Mouse (Mus musculus): ENCODE measurements around the gene Scpep1.
A peak's percentile ranks its signal among the peaks of the same experiment; 100 is the strongest.

The Scpep1 gene

DNA sequence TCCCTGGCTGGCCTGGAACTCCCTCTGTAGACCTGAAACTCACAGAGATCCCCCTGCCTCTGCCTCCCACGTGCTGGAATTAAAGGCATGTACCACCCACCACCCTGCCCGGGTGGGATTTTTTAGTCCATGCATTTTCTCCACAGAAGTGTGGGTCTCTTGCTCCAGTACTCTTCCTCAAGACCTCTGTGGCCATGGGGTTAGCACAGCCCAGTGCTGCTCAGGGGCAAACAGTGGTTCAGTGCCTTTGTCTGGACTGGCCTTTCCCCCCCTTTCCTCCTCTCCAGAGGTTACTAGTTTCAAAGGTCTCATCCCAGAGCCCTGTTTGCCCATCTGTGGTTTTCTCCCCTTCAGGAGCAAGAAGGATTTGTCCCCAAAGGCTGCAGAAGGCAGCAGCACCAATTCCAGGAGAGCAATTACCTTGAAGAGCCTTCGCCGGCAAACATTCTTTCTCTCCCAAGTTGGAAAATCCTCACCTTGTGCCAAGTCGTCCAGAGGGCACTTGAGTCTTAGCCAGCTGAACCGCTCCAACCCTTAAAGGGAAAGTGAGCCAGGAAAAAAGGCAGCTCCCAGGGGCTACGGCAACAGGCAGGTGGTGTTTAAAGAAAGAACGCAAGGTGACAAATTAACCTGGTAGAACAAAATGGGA lies 45.8 kb downstream of the Scpep1 start:
- no peak for DNase-seq

DNA sequence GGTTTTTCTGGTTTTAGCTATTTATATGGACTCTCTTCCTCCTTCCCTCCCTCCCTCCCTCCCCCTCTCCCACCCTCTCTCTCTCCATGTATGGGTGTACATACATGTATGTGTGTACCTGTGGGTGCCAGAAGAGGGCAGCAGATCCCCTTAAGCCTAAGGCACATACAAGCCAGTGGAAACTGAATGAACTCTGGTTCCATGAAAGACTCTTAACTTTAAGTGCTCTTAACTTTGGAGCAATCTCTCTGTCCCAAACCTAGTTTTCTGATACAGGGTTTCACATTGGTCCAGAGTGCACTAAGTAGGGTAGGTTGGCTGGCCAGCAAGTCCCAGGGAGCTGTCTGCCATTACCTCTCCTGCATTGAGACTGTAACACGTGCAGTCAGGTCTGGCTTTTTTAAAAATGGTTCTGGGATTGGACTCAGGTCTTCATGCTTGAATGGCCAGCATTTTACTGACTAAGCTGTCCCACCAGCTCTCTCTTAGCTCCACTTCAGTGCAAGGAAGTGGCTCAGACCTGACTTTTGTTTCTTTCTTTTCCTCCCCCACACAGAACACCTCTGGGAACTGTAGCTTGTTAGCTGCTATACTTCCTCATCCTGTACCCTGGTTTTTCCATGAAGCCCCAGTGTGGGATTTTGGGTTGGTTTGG lies 46.6 kb downstream of the Scpep1 start:
- DNase-seq = peak; percentile 30

DNA sequence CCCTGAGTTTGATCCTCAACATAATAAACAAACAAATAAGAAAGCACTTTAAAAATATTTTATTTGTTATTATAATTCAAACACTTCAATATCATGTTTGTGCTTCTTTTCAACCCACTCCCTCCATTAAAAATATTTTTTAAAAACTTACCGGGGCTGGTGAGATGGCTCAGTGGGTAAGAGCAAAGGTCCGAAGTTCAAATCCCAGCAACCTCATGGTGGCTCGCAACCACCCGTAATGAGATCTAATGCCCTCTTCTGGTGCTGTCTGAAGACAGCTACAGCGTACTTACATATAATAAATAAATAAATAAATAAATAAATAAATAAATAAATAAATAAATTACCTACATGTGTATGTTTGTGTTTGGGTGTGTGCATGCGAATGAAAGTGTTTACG lies 47.4 kb downstream of the Scpep1 start:
- no peak for DNase-seq

DNA sequence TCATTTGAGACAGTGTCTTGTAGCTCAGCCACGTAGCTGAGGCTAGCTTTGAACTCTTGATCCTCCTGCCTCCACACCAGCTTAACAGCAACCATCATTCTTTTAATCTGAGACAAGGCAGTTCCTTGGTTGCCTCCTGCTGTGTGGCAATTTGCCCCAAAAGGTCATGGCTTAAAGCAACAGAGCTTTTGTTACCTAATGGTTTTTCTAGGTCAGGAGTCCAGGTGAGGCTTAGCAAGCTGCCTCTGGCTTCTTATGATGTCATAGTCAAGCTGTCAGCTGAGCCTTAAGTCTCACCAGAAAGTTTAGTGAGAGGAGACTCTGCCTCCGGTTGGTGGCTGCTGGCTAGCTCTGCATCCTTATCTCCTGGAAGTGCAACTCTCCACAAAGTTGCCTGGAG lies 49.6 kb downstream of the Scpep1 start:
- no peak for DNase-seq

DNA sequence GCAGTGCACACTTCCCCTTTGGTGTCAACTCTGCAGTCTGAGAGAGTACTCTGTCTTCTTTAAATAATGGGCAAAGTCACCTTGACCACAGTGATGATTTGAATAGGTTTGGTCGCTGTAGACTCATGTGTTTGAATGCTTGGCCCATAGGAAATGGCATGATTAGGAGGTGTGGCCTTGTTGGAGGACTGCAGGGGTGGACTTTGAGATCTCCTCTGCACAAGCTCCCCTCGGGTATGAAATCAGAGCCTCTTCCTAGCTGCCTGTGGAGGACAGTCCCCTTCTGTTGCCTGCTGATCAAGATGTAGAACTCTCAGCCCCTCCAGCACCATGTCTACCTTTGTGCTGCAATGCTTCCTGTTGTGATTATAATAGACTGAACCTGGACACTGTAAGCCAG lies 51.2 kb downstream of the Scpep1 start:
- no peak for DNase-seq

DNA sequence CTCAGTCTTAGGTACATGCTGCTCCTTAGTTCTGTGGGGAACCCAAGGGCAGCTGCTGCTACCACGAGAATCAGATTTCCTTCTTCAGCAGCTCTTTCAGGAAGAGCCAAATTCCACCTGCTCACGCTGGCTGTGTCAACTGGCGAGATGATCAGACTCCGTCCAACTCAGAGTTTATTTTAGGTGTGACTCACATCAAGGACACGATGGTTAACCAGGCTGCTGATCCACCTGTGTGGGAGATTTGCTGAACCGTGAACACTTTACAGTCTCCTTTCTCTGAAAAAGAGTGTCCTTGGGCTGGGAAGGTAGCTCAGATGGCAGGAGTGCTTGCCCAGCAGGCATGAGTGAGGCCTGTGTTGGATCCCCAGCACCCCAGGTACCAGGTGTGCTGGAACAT lies 52.5 kb downstream of the Scpep1 start:
- no peak for DNase-seq

DNA sequence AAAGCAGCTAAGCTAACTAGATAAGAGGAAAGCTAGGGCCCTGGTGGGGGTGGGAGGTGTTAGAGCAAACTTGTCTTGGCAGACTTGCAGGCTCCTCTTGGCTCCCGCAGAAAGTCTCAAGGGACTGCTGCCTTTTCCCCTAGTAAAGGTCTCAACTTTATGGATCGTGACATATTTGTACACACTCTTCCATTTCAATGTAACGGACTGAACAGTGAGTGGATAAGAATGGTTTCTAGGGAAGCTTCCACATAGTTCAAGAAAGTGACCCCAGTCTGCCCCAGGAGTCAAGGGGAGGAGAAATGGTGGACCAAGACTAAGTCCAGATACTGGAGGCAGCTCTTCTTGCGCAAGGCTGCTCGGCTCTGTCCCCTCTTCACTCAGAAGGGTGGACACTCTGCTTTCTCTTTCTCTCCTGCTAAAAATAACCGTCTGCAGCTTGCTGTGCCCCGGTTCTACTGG lies 53.9 kb downstream of the Scpep1 start:
- DNase-seq = no peak

DNA sequence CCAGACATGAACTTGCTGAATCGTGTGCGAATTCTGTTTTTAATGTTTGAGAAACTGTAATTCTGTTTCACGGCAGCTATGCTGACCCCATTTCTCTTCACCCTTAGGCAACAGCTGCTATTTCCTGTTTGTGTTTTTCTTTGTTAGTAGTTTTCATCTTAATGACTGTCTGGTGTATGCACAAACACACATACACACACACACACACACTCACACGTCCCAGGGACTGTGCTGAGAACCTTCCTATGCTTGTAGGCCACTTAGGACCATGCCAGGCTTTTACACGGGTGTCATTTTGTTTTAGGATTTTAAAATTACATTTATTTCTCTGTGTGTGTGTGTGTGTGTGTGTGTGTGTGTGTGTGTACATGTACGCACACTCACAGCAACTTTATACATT lies 55.7 kb downstream of the Scpep1 start:
- DNase-seq = no peak

DNA sequence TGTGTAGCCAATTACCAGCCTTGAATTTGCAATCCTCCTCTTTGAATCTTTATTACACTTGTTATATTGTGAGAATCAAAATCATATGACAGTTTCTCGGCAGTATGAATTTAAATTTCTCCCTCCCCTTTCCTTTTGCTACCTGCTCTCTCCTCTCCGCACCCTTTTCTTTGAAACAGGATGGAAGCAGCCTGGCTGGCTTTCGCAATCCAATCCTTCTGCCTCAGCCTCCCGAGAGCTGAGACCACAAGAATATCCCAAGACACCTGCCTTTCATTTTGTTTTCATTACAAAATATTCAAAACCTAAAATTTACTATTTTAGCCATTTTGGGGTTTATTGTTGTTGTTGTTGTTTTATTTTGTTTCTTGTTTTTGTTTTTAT lies 56.9 kb downstream of the Scpep1 start:
- DNase-seq = no peak

DNA sequence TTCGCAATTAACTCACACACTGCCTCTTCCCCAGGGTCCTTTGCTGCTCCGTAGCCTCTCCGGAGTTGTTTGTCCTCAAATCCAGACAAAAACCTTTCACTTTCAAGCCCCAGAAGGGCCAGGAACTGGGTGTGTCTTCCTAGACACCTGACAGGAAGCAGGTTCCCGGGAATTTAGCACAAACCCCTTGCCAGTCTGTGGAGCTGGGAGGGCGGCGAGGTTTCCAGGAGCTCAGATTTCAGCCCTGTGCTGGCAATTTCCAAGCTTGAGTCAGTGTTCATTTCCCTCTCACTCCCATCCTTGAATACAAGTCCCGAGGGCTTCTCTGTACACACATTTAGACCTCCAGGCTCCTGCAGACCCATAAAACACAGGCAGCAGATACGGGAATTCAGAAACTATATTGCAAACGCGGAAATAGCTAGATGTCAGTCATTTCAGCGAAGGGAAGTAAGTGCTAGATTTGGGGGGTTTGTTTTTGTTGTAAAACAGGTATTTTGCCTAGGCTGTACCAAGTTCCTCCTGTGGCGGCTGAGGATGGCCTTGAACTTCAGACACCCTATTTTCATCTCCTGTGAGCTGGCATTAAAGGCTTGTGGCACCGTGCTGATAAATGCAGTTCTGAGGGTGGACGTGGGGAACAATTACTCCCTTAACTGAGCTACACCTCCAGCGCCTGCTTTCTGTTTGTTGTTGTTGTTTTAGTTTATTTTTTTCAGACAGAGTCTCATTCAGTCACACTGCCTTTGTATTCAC lies 57.5 kb downstream of the Scpep1 start:
- DNase-seq = no peak

DNA sequence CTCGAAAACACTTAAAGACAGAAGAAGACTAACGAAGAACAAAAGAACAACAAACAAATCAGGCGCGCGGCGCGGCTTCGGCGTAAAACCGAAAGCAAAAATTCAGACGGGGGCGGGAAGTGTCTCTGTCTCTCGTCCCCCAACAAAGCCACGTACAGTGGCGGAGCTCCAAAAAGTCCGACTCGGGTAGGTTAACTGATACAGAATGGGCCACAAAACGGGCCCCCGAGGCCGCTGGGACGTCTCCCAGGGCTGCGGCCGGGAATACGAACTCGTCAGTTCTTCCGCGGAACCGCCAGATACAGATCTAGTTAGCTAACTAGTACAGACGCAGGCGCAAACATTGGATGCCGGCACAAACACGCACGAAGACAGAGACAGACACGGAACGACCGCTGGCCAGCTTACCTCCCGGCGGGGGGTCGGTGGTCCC lies 59.4 kb downstream of the Scpep1 start:
- DNase-seq = peak; percentile 71

DNA sequence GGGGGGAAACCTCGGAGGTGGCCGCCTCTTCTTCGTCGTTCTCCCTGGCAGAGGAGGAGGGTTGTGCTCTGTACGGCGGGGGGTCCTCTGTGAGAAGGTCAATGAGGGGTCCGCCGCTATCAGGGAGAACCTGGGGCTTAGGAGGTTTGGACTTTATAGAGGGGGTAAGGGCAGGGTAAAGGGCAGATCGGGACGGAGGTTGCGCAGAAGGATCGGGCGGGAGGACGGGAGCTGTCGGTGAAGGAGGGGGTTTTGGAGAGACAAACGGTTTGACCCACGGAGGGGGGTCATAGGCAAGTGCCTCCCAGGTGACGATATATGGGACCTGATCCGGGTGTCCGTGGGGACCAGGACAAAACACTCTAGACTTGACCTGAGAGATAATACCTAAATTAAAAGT lies 60.0 kb downstream of the Scpep1 start:
- DNase-seq = peak; percentile 59

DNA sequence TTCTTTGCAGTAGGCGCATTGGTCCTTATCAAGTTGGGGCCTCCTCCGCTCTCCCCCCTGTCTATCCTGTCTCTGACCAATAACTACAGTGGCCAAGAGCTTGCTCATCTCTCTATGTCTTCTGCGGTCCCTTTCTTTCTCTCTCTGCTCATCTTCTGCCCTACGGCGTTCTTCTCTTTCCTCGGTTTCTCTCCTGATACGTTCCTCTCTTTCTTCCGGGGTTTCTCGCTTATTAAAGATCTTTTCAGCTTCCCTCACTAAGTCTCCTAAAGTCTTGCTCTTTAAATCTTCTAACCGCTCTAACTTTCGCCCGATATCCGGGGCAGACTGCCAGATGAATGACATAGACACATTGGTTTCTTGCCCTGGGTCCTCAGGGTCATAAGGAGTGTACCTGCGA lies 61.0 kb downstream of the Scpep1 start:
- DNase-seq = peak; percentile 22

DNA sequence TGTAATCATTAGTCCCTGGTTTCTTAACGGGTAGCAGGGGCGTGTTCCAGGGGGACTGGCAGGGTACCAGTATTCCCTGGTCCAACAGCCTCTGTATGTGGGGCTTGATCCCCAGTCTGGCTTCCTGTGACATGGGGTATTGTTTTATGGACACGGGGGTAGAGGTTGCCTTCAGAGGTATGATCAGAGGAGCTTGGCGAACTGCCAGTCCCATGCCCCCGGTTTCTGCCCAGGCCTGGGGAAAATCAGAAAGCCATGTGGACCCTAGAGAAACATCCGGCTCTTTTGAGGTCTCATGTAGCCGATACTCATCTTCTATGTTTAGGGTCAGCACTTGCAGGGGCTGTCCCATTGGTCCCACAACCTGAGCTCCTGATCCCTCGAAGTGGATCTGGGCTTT lies 61.8 kb downstream of the Scpep1 start:
- peak; percentile 48 for DNase-seq

DNA sequence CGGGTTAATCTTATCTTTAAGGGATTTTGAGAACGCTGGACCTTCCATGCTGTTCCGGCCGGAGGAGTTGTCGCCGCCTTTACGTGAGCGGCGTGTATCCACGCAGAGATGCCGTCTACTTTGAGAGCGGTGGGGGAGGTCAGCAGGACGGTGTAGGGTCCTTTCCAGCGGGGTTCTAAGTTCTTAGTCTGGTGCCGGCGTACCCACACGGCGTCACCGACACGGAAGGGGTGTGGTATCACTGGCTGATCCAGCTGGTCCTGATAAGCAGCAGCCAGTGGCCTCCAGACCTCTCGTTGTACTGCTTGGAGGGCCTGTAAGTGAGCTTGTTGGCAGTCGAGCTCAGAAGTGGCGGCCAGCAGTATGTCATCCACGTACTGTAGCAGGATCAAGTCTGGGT lies 62.5 kb downstream of the Scpep1 start:
- peak; percentile 48 for DNase-seq

DNA sequence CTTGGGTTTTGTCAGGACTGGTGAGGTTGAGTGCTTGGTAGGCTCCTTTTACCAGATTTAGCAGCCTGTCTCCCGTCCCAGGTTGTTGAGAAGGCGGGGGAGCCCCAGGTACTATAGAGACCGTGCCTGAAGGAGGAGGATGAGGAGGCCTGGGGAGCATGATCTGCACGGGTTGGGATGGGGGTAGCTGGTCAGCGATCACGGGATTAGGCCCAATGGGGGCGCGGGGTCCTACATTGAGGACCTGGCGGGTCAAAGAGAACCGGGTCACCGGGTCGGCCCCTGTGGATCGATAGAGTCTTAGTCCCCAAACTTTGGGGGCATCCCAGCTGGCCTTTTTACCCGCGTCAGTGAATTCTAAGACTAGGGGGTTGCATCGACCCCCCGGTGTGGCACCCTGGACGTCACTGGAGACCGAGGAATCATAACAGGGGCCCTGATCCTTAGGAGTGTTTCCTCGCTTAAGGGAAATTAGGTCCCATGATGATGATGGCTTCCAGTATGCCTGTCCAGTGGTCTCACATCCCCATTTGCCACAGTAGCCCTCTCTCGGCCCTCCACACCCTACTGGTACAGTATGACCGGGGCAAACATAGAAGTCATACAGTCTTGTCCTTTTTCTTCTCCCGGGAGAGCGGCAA lies 63.2 kb downstream of the Scpep1 start:
- peak; percentile 79 for DNase-seq

DNA sequence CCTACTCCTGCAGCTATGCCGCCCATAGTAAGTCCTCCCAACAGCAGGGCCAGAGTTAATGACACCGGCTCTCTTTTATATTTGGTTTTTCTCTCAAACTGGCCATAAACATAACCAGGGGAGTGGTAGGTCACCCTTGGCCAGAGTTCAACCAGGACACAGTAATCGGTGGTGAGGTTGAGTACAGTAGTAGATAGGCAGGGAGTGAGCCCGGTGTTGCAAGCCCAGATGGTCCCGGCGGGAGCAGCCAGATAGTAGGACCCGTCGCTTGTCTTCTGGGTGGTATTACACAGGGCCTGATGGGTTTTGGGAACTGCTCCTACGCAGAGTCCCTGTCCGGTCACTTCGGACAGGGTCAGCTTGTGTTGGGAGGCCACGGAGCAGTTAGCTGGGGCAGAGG lies 63.8 kb downstream of the Scpep1 start:
- DNase-seq = peak; percentile 71

DNA sequence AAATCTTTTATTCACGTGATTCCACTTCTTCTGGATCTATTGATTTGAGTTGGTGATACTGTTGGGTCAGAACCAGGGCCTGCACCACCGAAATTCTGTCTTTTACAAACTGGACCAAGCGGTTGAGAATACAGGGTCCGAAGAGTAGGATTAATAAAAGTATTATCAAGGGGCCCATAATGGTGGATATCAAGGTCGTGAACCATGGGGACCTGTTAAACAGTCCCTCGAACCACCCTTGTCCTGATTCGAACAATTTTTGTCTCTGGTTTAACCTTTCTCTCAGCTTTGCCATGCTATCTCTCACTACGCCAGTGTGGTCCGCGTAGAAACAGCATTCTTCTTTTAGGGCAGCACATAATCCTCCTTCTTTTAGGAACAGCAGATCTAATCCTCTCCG lies 64.4 kb downstream of the Scpep1 start:
- DNase-seq = peak; percentile 26

DNA sequence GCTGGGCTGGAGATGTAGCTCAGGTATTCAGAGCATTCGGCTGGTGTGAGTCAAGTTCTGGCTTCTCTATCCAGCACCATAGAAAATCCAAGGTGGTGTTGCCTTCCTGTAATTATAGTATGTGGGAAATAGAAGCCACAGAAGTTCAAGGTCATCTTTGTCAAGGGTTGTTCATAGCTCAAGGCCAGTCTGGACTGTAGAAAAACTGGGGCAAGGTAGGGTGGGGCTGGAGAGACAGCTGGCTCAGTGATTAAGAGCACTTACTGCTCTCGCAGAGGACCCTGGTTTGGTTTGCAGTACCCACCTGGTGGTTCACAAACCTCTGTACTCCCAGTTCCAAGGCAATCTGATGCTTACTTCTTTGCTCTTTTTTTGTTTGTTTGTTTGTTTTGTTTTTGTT lies 66.3 kb downstream of the Scpep1 start:
- no peak for DNase-seq

DNA sequence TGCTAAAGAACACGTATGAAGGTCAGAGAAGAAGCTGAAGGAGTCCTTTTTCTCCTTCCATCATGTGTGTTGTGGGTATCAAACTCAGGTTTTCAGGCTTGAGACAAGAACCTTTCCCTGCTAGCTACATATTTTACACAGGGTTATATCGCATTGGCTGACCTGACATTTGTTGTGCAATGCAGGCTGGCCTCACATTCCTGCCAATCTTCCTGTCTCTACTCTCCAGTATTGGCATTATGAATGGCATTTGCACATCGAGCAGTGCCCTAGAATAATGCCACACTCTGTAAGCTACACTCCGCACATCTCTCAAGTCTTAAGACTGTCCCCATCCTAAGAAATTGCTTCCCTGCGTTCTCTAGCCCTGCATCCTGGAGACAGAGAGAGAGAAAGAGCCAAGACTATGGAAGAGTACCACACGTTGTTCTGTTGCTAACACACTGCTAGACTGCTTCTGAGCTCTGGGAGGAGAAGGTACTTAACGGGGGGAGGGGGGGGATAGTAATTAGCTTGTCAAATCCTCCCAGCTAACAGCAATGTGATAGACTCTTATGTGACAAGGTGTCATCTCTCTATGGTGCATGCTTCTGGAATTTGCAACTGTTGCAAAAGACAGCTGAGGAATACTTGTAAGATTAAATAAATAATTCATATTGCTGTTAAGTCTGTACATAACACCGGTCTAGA lies 70.7 kb downstream of the Scpep1 start:
- DNase-seq = no peak

DNA sequence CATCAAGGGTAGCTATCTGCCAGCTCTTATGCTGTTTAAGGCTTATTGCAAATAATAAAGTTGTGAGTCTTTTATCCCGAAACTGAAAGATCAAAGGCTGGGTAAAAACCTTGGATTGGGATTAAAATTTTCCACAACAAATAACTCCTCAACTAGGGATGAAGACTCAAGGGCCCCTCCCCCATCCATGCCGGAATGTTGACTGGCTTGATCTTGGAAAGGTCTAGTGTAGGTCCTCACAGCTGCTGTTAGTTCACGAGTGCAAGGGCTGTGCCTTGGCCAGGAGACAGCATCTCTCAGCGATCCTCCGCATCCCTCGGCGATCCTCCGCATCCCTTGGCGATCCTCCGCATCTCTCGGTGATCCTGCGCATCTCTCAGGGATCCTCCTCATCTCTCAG lies 77.3 kb downstream of the Scpep1 start:
- no peak for DNase-seq

Measured in cerebellum, adult 11-12 months (tissue).